Mouse (Mus musculus) ES-E14 (cell line): ENCODE measurements around the gene Mchr1.

Experiments
- MAFK ChIP-seq: IDR thresholded peaks from 2 replicates; pipeline ENCODE4 v1.6.1; 2014; ENCODE audit warnings: mild to moderate bottlenecking, low read depth, low read length, inconsistent platforms; ENCODE audit not compliant: insufficient read depth
- ZC3H11A ChIP-seq: IDR thresholded peaks from 2 replicates; pipeline ENCODE4 v1.6.1; 2012; ENCODE audit warnings: low read depth, mild to moderate bottlenecking, inconsistent platforms, low read length, borderline replicate concordance

DNA sequence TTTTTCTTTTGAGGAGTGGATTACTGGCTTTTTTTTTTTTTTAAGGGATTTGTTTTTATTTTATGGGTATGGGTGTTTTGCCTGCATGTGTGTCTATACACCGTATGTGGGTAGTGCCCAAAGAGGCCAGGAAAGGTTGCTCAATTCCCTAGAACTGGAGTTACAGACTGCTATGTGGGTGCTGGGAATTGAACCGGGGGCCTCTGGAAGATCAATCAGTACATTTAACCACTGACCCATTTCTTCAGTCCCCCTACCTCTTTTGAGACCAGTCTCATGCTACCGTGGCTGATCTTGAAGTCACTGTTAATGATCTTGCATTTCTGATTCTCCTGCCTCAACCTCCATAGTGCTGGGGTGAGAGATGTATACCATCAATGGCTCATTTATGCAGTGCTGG, 8.0 kb upstream of the Mchr1 start:
- TF ChIP-seq MAFK (no peak), ZC3H11A (no peak)
